Mouse (Mus musculus) embryo, embryonic 11.5 days (tissue): ENCODE results near the gene Gm3252.
"Not testable (repeated sequence)": the region's sequence is repeated elsewhere in the genome, so short reads cannot be mapped to it uniquely, and the experiment has no call there.

ENCODE experiments used
- DNase-seq: peaks from one replicate; pipeline ENCODE4 v3.0.0-alpha.2; 2012; ENCODE audit warnings: low read depth, low spot score

Gm3252 gene

GRCm38 (mm10) chr14:4726038-4726880, at the start of gene Gm3252:
TSS of gene Gm3252 (plus strand) at chr14:4726775.
- not testable (repeated sequence) for DNase-seq

GRCm38 (mm10) chr14:4708938-4709337, 17.6 kb upstream of the Gm3252 start, which contains the start of gene Gm7876:
TSS of gene Gm7876 (plus strand) at chr14:4709238.
- not testable (repeated sequence) for DNase-seq

GRCm38 (mm10) chr14:4776037-4776436, 49.5 kb downstream of the Gm3252 start, which contains the start of gene Gm9602:
TSS of gene Gm9602 (plus strand) at chr14:4776337.
- not testable (repeated sequence) for DNase-seq
